Mouse (Mus musculus): ENCODE data around the gene Olfr1113. TPM values are rescaled to one million over a fixed set of nuclear protein-coding genes. Genes with fewer than 3 reads are reported as not detected.

The Olfr1113 gene
- total RNA-seq (2023): not detected

GRCm38 (mm10) chr2:87208670-87209069 lies at the start of gene Olfr1113:
TSS of gene Olfr1113 (plus strand) at chr2:87208970.

GRCm38 (mm10) chr2:87187498-87187897 lies 21.3 kb upstream of the Olfr1113 start, which contains the start of gene Olfr1112:
TSS of gene Olfr1112 (plus strand) at chr2:87187798.

GRCm38 (mm10) chr2:87247713-87248112 lies 38.9 kb downstream of the Olfr1113 start, which contains the start of gene Olfr1115:
TSS of gene Olfr1115 (plus strand) at chr2:87248013.

Other genes starting within 250 kb of the Olfr1113 start
- gene Olfr1099, start 248.3 kb upstream of the Olfr1113 start, total RNA-seq (2023): not detected
- gene Olfr1100, start 229.0 kb upstream of the Olfr1113 start, total RNA-seq (2023): not detected
- not detected for gene Olfr1101, start 217.7 kb upstream of the Olfr1113 start, total RNA-seq (2023)
- gene Olfr1102, start 210.6 kb upstream of the Olfr1113 start, total RNA-seq (2023): not detected
- gene Olfr1104, start 181.9 kb upstream of the Olfr1113 start, total RNA-seq (2023): not detected
- gene Olfr1105, start 172.4 kb upstream of the Olfr1113 start, total RNA-seq (2023): not detected
- gene Olfr1106, start 156.7 kb upstream of the Olfr1113 start, total RNA-seq (2023): not detected
- gene Olfr1107, start 133.2 kb upstream of the Olfr1113 start, total RNA-seq (2023): not detected
- gene Olfr1109, start 113.0 kb upstream of the Olfr1113 start, total RNA-seq (2023): not detected
- gene Olfr259, start 94.4 kb upstream of the Olfr1113 start, total RNA-seq (2023): not detected
- not detected for gene Olfr1110, start 68.7 kb upstream of the Olfr1113 start, total RNA-seq (2023)
- not detected for gene Olfr1111, start 56.3 kb upstream of the Olfr1113 start, total RNA-seq (2023)
- gene Olfr1112, start 21.2 kb upstream of the Olfr1113 start, total RNA-seq (2023): not detected
- not detected for gene Olfr1115, start 39.0 kb downstream of the Olfr1113 start, total RNA-seq (2023)
- not detected for gene Olfr1116, start 58.6 kb downstream of the Olfr1113 start, total RNA-seq (2023)
- not detected for gene Olfr1118, start 98.6 kb downstream of the Olfr1113 start, total RNA-seq (2023)
- gene Olfr1120, start 145.8 kb downstream of the Olfr1113 start, total RNA-seq (2023): not detected
- not detected for gene Olfr1121, start 160.9 kb downstream of the Olfr1113 start, total RNA-seq (2023)
- gene Olfr1122, start 176.9 kb downstream of the Olfr1113 start, total RNA-seq (2023): not detected
- gene Olfr1123, start 207.7 kb downstream of the Olfr1113 start, total RNA-seq (2023): not detected
- gene Olfr1124, start 221.3 kb downstream of the Olfr1113 start, total RNA-seq (2023): not detected
- not detected for gene Olfr1126, start 245.0 kb downstream of the Olfr1113 start, total RNA-seq (2023)

Measured in CD8-positive naive resting alpha-beta T cell, adult 57 days (primary cell).